Mouse (Mus musculus) kidney, adult 2 months (tissue): ENCODE measurements at regions not wholly inside any gene's neighbourhood (a gene's known extent, or its start where the extent isn't known, plus 50 kb on each side); places are given as distances from the start of the nearest gene placed in this dataset.
A peak's percentile ranks its signal among the peaks of the same experiment; 100 is the strongest.

ENCODE experiments used
- DNase-seq: peaks from one replicate; pipeline ENCODE4 v3.0.0; 2021
- H3K27ac ChIP-seq: fragments of 200-500 bp; 2 replicates; pipeline ENCODE4 v1.5.1; 2012; ENCODE audit warnings: low read depth, low read length, control low read depth, inconsistent platforms; ENCODE audit not compliant: insufficient read depth
- H3K27me3 ChIP-seq: fragments of 200-500 bp; replicated peaks from 2 replicates; pipeline ENCODE4 v1.6.1; 2012; ENCODE audit warnings: mild to moderate bottlenecking, moderate library complexity, low read length, inconsistent platforms; ENCODE audit not compliant: control insufficient read depth, insufficient read depth
- H3K36me3 ChIP-seq: fragments of 200-500 bp; 2 replicates; pipeline ENCODE4 v1.6.1; 2012; ENCODE audit warnings: mild to moderate bottlenecking, moderate library complexity, low read length, inconsistent platforms; ENCODE audit not compliant: control insufficient read depth, insufficient read depth
- H3K4me1 ChIP-seq: fragments of 200-500 bp; 2 replicates; pipeline ENCODE4 v1.6.1; 2011; ENCODE audit warnings: low read length; ENCODE audit not compliant: control insufficient read depth, insufficient read depth
- H3K4me3 ChIP-seq: fragments of 200-500 bp; 2 replicates; pipeline ENCODE4 v1.5.1; 2011; ENCODE audit warnings: mild to moderate bottlenecking, low read depth, low read length, control low read depth; ENCODE audit not compliant: insufficient read depth
- CTCF ChIP-seq: fragments of 200-500 bp; conservative IDR thresholded peaks from 2 replicates; pipeline ENCODE4 v1.5.1; 2011; ENCODE audit warnings: low read depth, mild to moderate bottlenecking, control low read depth, low read length, moderate library complexity, mixed read lengths; ENCODE audit not compliant: insufficient read depth, insufficient read length
- POLR2A ChIP-seq: fragments of 200-500 bp; IDR thresholded peaks from one replicate; pipeline ENCODE4 v1.6.1; 2011; ENCODE audit warnings: low read depth, low read length, control low read depth
- WGBS: fragments of 180-500 bp; shearing (Covaris S2); methylation state at CpG from one replicate; pipeline ENCODE4 v1.1.7; 2018; 5-methylcytosine and 5-hydroxymethylcytosine counted together

DNA sequence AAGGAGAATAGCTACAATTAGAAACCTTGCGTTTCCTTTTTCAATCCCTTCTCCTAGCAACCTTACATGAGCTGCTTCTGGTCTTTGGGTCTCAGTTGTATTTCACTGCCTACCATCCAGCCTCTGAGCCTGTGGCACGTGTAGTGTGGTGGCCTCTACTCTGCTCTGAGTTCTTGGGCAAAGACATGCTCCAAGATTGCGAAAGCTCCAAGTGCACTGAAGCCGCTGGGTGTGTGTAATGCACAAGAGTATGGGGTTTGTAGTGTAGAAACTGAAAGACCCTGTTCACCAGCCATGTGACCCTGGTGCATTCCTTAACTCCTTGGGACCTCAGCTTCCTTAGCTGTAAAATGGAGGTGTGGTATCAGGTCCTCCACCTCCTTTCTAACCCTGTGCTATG is 89.8 kb upstream of the Bcor start:
- WGBS, result 94% methylated on average over 4 of the region's 4 CpGs
- TF ChIP-seq CTCF, result no peak
- Histone ChIP-seq H3K36me3 (no peaks in the 10 kb centered on the region), H3K4me1 (no peaks in the 10 kb centered on the region; the same call in 1 of the 2 replicates), H3K4me3 (no peak overlapping the region), H3K27ac (no peak overlapping the region), H3K27me3 (no peaks in the 10 kb centered on the region)
- DNase-seq, result no peak

GRCm38 (mm10) chrX:12251853-12252679 is 91.9 kb upstream of the Bcor start:
- Histone ChIP-seq H3K36me3 (no peaks in the 10 kb centered on the region), H3K4me3 (peak overlapping the region; percentile 27), H3K27me3 (no peaks in the 10 kb centered on the region), H3K4me1 (no peaks in the 10 kb centered on the region; the same call in 1 of the 2 replicates), H3K27ac (no peak overlapping the region)
- peak; percentile 61 for TF ChIP-seq CTCF
- no peak for TF ChIP-seq POLR2A
- peak; percentile 78 for DNase-seq
- WGBS, result 11% methylated on average over 31 of the region's 32 CpGs

DNA sequence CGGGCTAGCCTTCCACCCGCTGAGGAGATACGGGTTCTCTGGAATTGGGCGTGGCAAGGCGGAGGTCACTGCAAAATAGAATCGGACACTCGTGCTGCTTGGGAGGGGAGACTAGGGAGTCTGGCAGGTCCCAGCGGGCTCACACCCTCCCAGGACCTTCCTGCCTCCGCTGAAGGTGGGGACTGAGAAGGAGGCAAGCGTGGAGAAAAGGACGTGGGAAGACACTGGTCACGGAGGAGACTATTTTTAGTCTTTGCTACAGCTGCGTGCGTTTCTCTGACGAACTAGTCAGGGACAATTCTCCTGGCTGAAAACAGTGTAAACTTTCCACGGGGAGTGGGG is 92.5 kb upstream of the Bcor start:
- DNase-seq, result no peak
- H3K27me3 ChIP-seq, result no peaks in the 10 kb centered on the region
- H3K27ac ChIP-seq, result no peak overlapping the region
- no peaks in the 10 kb centered on the region for H3K36me3 ChIP-seq
- H3K4me3 ChIP-seq, result peak overlapping the region; percentile 27
- 2% methylated on average over 16 of the region's 16 CpGs for WGBS
- no peaks in the 10 kb centered on the region; the same call in 1 of the 2 replicates for H3K4me1 ChIP-seq
- no peak for TF ChIP-seq CTCF
- no peak for TF ChIP-seq POLR2A

- no peaks in the 10 kb centered on the region for H3K36me3 ChIP-seq
- no peak overlapping the region for H3K27ac ChIP-seq
- 54% methylated on average over 8 of the region's 8 CpGs for WGBS
- no peaks in the 10 kb centered on the region; the same call in 1 of the 2 replicates for H3K4me1 ChIP-seq
- H3K27me3 ChIP-seq, result no peaks in the 10 kb centered on the region
- no peak for DNase-seq
- TF ChIP-seq POLR2A (no peak), CTCF (no peak)
- no peak overlapping the region for H3K4me3 ChIP-seq
Measured at GRCm38 (mm10) chrX:12256758-12257157, 96.6 kb upstream of the Bcor start.

GRCm38 (mm10) chrX:12263834-12264233 is 103.7 kb upstream of the Bcor start:
- TF ChIP-seq CTCF, result no peak
- TF ChIP-seq POLR2A, result no peak
- Histone ChIP-seq H3K4me3 (no peak overlapping the region), H3K27ac (no peak overlapping the region), H3K4me1 (no peaks in the 10 kb centered on the region), H3K27me3 (no peaks in the 10 kb centered on the region), H3K36me3 (no peaks in the 10 kb centered on the region)
- DNase-seq, result no peak
- 93% methylated on average over 6 of the region's 6 CpGs for WGBS

DNA sequence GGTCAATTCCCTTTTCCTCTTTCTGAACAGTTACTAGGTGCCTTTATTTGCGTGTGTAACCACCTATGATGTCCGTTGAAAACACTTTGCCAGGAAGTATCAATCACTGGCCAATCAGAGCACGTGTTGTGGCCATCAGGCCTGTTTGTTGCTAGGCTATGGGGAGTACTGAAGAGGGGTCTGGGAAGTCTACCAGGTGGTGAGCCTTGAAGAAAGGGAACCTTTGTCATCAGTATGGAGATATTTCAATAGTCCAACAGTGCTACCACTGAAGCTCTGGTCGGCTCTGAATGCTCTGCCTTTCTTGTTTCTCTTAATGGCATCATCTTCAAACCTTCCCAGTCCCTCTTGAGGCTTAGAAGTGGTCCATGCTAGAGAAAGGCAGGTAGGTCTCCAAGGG is 124.6 kb upstream of the Bcor start:
- Histone ChIP-seq H3K27ac (no peak overlapping the region), H3K4me3 (no peak overlapping the region), H3K27me3 (no peaks in the 10 kb centered on the region), H3K36me3 (no peaks in the 10 kb centered on the region), H3K4me1 (no peaks in the 10 kb centered on the region)
- TF ChIP-seq POLR2A (no peak), CTCF (no peak)
- WGBS, result 81% methylated on average over 4 of the region's 4 CpGs
- DNase-seq, result no peak

GRCm38 (mm10) chrX:12285141-12285540 is 125.0 kb upstream of the Bcor start:
- Histone ChIP-seq H3K27ac (no peak overlapping the region), H3K27me3 (no peaks in the 10 kb centered on the region), H3K4me1 (no peaks in the 10 kb centered on the region), H3K36me3 (no peaks in the 10 kb centered on the region), H3K4me3 (no peak overlapping the region)
- no peak for TF ChIP-seq CTCF
- TF ChIP-seq POLR2A, result no peak
- 59% methylated on average over 5 of the region's 5 CpGs for WGBS
- no peak for DNase-seq
